Mouse (Mus musculus): ENCODE results near the gene Unc45a.

The Unc45a gene

GRCm38 (mm10) chr7:80294062-80294763 lies 46.6 kb downstream of the Unc45a start, which contains the start of gene Prc1:
TSS of gene Prc1 (plus strand) at chr7:80294450.
- ATAC-seq (ENCODE audit: insufficient number of reproducible peaks, low FRiP score, low TSS enrichment): peak; percentile 98

DNA sequence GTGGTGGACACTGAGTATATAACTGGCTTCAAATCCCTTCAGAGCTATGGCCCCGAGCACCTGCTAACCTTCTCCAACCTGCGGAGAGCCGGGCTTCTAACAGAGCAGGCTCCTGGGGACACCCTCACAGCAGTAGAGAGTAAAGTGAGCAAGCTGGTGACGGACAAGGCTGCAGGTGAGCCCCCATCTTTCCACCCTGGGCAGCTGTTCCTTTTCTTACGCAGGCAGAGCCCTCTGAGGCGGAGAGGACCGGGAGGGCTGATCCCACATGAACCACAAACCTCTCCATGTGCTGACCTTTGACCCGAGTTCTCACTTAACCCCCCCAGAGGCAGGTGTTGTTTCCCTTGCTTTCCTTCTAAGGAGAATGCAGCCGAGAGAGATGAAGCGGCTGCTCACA lies 53.1 kb downstream of the Unc45a start:
- ATAC-seq (ENCODE audit: insufficient number of reproducible peaks, low FRiP score, low TSS enrichment): no peak

DNA sequence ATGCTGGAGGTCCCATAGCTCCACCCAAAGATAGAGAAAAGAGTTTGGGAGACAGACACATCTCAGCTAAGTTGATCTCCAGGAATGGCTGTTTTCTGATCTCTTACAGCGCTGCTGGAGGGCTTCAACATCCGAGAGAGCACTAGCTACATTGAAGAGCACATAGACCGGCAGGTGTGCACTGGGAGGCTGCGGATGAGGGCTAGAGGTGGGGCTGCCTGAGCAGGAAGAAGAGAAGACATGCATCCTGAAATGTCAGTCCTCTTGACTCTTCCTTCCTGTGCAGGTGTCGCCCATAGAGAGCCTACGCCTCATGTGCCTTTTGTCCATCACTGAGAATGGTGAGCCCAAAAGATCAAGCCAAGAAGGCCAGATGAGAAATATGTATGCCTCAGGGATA lies 55.1 kb downstream of the Unc45a start:
- no peak for ATAC-seq (ENCODE audit: insufficient number of reproducible peaks, low FRiP score, low TSS enrichment)

- ATAC-seq (ENCODE audit: insufficient number of reproducible peaks, low FRiP score, low TSS enrichment): no peak
Observed at GRCm38 (mm10) chr7:80284391-80284790, 56.4 kb downstream of the Unc45a start.

- no peak for ATAC-seq (ENCODE audit: insufficient number of reproducible peaks, low FRiP score, low TSS enrichment)
Observed at GRCm38 (mm10) chr7:80283226-80283918, 57.4 kb downstream of the Unc45a start.

- ATAC-seq (ENCODE audit: insufficient number of reproducible peaks, low FRiP score, low TSS enrichment): no peak
Observed at GRCm38 (mm10) chr7:80281646-80282045, 59.2 kb downstream of the Unc45a start.

GRCm38 (mm10) chr7:80280998-80281397 lies 59.8 kb downstream of the Unc45a start:
- ATAC-seq (ENCODE audit: insufficient number of reproducible peaks, low FRiP score, low TSS enrichment): no peak

DNA sequence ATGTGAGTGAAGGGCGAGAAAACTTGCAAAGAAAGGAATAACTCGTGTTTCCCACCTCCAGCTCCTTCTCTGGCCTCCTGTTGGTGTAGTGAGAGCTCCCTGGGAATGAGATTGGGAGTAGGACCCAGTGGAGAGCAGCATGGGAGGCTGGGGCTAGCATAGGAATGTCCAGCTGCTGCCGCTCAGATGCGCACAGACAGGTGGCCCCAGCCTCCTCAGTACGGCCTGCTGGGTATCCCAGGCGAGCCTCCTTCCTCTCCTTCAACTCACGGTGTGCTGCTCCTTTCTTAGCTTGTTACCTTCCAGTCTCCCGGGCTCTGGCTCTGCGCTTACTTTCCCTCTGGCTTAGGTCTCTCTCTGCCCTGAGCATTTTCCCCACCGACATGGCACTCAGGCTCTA lies 60.8 kb downstream of the Unc45a start:
- ATAC-seq (ENCODE audit: insufficient number of reproducible peaks, low FRiP score, low TSS enrichment): no peak

DNA sequence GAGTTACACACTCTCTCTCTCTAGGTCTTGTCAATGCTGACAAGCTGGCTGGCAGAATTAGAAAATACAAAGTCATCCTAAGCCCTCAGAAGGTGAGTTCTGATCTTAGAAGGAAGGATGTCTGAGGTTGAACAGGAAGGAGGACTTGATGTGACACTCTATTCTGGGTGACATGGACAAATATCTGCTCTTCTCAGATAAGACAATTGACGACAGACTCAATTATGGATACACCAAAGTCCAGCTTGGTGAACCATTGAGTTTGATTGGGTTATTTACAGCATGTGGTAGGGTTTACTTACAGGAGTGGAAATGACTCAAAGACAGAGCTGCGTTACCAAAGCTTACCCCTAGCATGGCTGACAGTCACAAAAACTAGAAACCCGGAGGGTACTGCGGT lies 64.4 kb downstream of the Unc45a start:
- ATAC-seq (ENCODE audit: insufficient number of reproducible peaks, low FRiP score, low TSS enrichment): no peak

Measured in cerebellum, adult (tissue).